Mouse (Mus musculus) testis, adult 2 months (tissue): ENCODE measurements around the gene Ccnb1ip1.

Experiments used
- CTCF ChIP-seq: fragments of 200-500 bp; IDR thresholded peaks from 2 replicates; pipeline ENCODE4 v1.5.1; 2012; ENCODE audit warnings: low read depth, mild to moderate bottlenecking, inconsistent platforms, low read length, moderate library complexity; ENCODE audit not compliant: control insufficient read depth, insufficient read depth, insufficient replicate concordance
- POLR2A ChIP-seq: fragments of 200-500 bp; IDR thresholded peaks from 2 replicates; pipeline ENCODE4 v1.6.1; 2012; ENCODE audit warnings: low read depth, mild to moderate bottlenecking, inconsistent platforms, low read length, moderate library complexity; ENCODE audit not compliant: control insufficient read depth

DNA sequence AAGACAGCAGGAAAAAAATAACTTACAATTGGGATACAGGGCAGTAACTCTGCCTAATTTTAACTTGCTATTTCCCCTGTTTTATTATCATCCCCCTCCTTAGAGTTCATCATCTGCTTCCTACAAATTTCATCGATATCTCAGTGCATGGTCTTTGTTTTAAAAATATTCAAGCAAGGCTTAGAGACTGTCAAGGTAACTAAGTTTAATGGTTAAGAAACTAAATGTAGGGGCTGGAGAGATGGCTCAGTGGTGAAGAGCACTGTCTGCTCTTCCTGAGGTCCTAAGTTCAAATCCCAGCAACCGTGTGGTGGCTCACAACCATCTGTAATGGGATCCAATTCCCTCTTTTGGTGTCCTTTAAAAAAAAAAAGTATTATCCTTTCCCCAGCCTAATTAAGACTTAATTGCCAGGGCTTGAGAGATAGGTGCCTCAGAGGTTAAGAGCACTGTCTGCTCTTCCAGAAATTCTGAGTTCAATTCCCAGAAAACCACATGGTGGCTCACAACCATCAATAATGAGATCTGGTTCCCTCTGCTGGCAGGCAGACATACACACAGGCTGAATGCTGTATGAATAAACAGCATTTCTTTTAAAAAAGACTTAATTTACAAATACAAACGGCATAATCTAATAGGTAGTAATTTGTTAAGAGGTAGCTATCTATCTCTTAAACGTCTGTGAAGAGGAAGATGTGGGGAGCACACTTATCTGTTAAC lies 4.5 kb downstream of the Ccnb1ip1 start:
- TF ChIP-seq CTCF = no peak
- no peak for TF ChIP-seq POLR2A
